Mouse (Mus musculus) spleen, adult 2 months (tissue): ENCODE results near the gene Arl4c.

Source experiments
- CTCF ChIP-seq: fragments of 200-500 bp; IDR thresholded peaks from 2 replicates; pipeline ENCODE4 v1.5.1; 2011; ENCODE audit warnings: mild to moderate bottlenecking, inconsistent platforms; ENCODE audit not compliant: insufficient read depth, insufficient read length, insufficient replicate concordance; ENCODE audit errors: extremely low read depth
- POLR2A ChIP-seq: fragments of 200-500 bp; IDR thresholded peaks from 2 replicates; pipeline ENCODE4 v1.6.1; 2011; ENCODE audit warnings: low read depth, low read length, inconsistent platforms

DNA sequence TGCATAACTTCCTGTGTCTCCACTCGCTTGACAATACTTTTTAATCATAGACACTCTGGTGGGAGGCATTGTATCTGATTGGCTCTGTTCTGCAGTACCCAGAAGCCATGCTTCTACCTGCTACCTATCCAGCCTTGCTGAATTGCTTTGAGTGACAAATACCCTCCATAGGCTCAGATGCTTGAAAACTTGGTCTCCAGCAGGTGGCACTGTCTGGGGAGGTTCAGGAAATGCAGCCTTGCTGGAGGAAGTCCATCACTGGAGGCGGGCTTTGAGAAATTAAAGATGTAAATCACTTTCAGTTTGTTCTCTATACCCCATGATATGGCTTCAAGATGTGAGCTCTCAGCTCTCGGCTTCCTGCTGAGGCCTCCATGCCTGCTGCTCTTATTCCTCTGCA, 48.1 kb upstream of the Arl4c start:
- no peak for TF ChIP-seq CTCF
- no peak for TF ChIP-seq POLR2A
